Mouse (Mus musculus) large intestine, adult 2 months (tissue): Measurements from ENCODE around the gene Gab2. TPM values are rescaled to one million over a fixed set of nuclear protein-coding genes. Genes with fewer than 3 reads are reported as not detected.

Experiments
- DNase-seq: peaks from one replicate; pipeline ENCODE4 v3.0.0-alpha.2; 2012; ENCODE audit warnings: low read depth, low spot score
- WGBS: fragments of 180-500 bp; shearing (Covaris S2); methylation state at CpG from one replicate; pipeline ENCODE4 v1.1.7; 2018; 5-methylcytosine and 5-hydroxymethylcytosine counted together
- polyA plus RNA-seq: library from polyadenylated mRNA; depleted of rRNA; stranded (reverse); fragments of >200 nt; gene quantifications from 2 replicates; pipeline ENCODE4 v1.2.3, GENCODE M21; 2012

Gene Gab2
- polyA plus RNA-seq, 1 experiment: 8.4 TPM

DNA sequence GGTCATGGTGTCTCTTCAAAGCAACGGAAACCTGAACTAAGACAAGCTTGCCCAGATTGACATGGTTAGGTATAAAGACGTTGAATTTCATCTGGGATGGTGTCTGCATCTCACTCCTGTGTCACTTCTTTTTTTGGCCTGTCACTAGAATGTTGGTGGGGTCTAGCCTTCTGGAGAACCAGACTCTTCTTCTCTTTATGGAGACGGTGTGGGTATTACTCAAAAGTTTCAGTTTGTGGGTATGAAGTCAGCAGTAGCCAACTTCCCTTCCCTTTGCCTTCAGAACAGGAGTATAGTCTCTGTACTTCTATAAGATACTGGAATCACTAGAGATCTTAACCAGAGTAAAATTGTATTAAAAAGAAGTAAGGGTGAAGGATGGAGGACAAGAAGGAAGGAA lies 26.7 kb downstream of the Gab2 start:
- WGBS: 86% methylated on average over 3 of the region's 3 CpGs

DNA sequence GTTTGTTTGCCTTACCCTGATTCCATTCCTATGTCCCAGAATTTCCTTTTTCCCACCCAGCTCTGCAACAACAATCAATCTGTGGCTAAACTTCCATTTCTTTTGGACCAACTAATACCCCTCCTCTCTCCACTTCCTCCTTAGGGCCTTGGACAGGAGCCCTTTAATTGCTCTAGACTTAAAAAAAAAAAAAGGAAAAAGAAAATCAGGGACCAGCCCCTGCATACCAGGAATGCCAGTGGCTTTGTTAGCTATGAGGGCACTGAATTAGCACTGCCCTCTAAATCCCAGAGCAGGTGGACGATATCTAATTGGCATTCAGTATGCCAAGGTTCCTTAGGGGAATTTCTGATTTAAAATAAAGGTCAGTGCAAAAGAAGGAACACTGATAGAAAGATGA lies 47.6 kb downstream of the Gab2 start:
- no peak for DNase-seq
- 34% methylated on average over 1 of the region's 1 CpGs for WGBS

More for the DNA sequence above, 26.7 kb downstream of the Gab2 start:
- DNase-seq: no peak

DNA sequence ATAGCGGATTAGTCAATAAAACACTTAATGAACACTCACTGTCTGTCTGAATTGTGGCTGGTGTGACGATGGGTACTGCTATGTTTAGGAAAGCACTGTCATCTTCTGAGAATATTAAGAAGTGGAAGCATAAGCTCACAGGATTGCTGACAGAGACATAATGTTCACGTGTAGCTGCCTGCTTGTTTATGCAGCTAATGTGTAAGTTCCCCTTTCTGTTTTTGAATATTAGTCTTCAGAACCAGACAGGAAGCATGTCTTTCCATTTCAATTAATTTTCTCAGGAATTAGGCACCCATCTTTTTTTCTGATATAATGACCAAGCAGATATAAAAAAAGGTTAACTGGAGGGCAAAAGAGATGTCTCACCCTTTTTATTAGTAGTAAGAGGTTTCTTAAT lies 55.1 kb downstream of the Gab2 start:
- DNase-seq: no peak

DNA sequence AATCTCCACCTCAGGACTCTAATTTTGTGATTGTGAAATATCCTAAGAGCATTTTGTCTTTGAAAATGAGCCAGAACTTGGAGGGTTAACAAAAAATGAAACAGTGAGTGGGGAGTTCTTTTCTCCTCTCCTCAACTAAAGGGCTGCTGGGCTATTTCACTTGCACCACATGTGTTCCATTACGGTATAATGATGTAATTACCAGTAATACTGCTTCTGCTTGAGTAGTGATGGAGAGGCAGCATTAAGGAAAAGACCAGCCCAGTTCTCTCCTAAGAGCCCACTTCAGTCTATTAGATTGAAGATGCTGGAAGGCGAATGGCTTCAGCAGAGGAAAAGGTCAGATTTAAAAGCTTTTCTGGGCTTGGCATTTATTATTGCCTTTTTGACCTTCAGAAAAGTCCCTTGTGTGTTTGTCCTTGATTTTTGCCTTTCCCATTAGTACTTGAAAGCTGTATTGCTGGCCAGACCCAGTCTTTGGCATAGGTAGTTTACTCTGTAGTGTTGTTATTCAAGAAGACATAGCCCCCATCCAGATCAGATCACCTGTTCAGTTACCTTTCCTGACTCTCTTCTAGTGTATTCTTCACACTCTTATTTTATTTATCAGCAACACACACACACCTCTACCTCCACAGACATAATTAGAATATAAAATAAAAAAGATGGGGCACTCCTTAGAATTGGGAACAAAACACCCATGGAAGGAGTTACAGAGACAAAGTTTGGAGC lies 69.9 kb downstream of the Gab2 start:
- WGBS: 79% methylated on average over 2 of the region's 2 CpGs
- DNase-seq: no peak

More for the DNA sequence above, 55.1 kb downstream of the Gab2 start:
- 70% methylated on average over 3 of the region's 3 CpGs for whole genome bisulfite sequencing

DNA sequence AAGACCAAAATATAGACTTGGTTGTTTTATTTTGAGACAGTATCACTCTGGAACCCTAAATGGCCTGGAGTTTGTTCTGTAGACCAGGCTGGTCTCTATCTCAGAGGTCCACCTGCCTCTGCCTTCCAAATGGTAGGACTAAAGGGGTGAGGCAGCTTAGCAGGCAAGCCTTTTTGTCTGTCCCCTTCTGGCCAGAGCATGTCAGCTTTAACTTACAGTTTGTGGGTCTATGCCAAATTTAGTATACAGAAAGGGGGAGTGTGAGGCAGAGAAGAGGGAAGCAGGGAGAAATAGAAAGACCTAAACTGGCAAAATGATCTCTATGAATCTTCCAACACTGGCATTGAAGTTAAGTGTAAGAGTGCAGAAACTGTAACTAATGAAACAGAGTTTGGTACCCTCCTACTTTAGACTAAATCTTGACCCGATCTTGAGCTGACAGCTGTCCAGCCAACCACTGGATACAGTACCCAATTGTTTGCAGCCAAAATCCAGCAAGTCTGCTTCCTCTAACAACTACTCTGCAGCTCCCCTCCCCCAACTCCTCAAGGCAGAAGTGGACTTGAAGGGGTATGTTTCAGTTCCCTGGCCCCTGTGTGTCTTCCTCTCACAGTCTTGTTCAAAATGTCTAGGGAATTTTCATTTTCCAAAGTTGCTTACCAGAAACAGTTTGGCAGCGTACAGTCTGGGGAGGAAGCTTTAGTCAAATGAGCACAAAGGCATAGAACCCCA lies 73.5 kb downstream of the Gab2 start:
- DNase-seq: no peak
- WGBS: 81% methylated on average over 2 of the region's 2 CpGs

DNA sequence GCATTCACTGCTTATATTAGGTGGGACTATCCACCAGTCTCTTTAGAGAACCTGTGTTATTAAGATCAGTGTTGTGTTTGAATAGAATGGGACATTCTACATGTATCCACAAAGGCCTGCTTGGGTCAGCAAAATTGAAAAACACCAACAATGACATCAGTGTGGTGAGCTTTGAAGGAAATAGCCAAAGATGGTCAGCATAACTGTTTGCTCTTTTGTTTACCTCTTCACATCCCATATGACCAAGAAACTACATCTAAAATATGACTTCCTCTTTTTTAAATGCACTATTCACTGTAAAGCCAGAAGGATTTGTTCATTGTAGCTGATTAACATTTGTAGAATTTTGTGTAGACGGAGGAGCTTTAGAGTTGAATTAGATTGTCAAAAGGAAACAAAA lies 82.9 kb downstream of the Gab2 start:
- DNase-seq: no peak
- 88% methylated on average over 1 of the region's 1 CpGs for WGBS

DNA sequence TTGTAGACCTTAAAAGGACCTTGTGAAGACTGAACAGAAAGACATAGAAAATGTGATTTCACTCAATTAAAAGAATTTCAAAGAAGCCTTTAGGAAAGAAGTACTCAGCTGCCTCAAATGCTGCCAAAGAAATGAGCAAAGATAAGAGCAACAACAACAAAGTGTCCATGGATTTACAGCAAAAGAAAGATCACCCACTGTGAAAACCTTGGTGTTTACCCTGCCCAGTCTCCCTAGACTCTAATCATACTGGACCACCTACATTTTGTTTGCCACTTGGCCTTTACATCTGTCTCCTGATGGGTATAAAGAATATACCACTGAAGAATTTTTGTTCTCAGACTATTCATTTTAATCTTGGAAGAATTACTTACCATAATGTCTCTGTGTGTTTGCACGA lies 89.7 kb downstream of the Gab2 start:
- WGBS: 83% methylated on average over 1 of the region's 1 CpGs
- no peak for DNase-seq

DNA sequence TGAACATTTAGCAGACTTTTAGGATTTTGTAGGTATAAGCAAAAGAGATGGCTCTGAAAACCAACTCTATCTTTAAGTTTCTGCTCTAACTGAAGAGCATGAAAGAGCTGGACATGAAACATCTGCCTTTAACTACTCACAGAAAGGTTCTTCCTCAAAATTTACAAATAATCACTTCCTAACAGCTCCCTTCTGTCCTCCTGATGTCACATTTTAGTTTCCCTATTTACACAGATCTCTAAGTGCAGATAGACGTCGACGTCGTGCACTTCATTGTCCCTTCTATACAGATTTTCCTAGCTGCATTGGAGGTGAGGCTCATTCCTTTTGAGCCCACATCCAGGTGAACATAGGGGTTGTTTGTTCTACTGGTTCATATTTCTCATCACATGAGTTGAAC lies 90.3 kb downstream of the Gab2 start:
- 57% methylated on average over 4 of the region's 4 CpGs for WGBS
- DNase-seq: no peak

DNA sequence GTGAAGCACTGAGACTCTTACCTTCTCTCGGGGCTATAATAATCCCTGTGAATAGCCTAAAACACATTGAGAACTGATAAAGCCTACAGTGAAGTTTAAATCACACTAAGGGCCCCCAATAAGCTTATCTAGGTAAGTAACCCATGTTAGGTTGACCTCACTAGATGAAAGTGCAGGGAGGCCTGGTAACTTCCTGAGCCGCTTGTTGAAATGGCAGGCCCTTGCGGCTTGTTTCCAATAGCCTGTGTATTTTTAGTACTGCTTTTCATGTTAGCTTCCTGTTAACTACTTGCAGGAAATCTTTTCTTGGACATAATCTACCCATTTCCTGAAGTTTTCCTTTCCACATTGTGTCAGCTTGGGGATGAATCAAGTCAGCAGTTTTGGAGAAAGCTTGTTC lies 90.7 kb downstream of the Gab2 start:
- 60% methylated on average over 3 of the region's 3 CpGs for WGBS
- no peak for DNase-seq

DNA sequence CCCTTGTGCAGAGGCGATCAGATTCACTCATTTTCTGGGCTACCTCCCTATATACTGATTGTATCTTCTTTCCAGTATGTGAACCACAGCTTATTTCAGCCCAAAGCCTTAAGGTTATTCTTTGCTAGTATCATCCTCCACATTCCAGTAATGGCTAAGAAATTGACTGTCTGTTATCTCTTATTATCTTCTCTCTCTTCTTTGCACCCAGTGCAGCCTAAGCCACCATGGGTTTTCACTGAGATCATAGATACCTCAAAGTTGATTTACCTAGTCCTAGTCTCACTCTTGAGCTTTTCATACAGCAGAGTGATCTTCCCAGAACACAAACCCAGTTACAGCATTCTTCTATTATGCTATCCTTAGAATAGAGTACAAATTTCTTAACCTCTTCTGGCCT lies 100.5 kb downstream of the Gab2 start:
- WGBS: 93% methylated on average over 1 of the region's 1 CpGs
- DNase-seq: no peak

DNA sequence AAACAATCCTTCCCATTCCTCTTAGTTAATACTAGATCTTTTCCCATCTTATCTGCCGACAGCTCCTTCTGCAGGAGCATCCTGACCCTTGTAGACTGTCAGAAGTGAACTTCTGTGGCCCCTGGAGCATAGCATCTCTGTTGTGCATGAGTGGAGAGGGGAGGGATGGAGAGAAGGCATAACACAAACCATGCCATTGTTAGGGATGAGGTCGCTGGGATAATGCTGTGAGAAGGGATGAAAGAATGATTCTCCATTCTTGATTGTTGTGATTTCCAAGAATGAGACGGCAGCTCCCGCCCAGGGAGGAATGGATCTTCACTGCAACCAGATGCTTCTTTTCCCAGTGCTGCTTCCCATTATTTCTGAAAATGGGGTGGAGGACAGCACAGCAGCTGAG lies 102.0 kb downstream of the Gab2 start:
- DNase-seq: no peak
- 70% methylated on average over 4 of the region's 4 CpGs for WGBS

DNA sequence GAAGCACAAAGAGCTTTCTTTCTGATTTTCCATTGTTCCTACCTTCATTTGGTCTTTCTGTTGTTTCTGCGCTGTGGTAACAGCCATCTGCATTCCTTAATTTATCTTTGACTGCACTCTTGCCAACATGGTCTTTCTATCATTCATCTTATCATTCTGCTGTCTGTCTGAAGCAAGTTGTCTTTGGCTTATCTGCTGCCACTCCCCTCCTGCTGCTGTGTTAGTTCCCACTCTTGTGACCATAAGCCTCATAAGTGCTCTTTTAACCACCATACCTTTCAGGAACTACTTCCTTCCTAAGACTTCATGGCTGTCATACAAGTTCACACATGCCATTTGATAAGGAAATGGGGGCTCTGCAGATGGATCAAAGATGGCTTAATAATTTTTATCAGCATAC lies 102.6 kb downstream of the Gab2 start:
- no peak for DNase-seq
- 77% methylated on average over 1 of the region's 1 CpGs for WGBS

DNA sequence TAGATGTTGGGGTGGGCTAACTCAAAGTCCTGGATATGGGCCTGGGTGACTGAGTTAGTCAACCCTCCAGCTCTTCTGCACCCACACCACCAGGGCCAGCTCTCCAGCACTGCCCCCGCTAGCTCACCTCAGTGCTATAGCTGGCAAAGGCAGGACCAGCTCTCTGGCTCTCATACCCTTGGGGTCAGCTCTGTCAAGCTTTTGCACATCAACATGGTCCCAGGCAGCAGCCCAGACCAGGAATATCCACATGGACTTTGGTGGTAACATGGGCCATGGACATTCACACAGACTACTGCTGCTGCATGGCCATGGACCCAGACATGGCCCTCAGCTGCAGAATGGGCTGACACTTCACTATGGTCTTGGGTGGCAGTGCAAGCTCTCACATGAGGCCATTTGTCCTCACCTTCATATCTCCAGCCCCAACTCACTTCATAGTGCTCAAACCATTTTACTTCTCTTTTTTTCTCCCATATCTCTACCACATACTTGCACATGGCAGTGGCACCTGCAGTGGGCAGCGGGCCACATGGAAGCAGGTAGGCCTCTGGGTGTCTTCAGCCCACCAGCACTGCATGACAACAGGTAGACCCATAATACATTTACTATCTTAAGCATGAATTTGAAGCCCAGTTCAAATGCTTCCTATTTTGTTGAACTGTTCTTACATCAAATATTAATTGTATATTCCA lies 106.1 kb downstream of the Gab2 start:
- 95% methylated on average over 2 of the region's 2 CpGs for WGBS
- DNase-seq: no peak

DNA sequence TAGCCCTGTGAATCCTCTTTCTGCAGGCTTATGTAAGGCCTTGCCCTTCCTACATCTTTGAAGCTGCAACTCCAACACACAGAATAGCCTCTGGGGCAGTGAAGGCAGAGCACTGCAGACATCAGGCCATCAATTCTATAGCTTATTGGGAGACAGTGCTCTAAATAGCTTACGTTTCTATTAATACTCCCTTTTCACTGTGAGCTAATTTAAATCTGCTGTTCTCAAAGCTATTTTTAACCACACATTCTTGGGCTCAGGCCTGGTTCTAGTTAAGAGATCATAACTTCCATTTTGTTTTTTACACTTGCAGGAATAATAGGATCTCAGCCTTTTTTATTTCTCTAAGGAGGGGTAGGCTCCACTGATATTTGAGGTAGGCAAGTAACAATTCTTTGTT lies 107.7 kb downstream of the Gab2 start:
- no peak for DNase-seq
- 69% methylated on average over 1 of the region's 1 CpGs for WGBS

DNA sequence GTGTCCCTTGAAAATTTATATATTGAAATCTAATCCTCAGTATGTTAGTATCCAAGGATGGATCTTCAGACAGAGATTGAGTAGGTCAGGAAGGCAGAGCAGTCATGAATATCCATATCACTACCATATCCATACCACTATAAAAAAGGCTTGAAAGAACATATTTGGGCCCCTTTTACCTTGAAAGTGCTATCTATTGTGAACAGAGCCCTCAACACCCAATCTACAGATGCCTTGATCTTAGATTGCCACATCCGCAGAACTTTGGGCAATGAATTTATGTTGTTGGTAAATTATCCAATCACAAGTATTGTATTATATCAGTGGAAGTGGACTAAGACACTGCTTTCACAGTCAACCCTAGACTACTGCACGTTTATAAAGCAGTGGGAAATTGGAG lies 122.5 kb downstream of the Gab2 start:
- DNase-seq: no peak
- WGBS: 84% methylated on average over 2 of the region's 2 CpGs

DNA sequence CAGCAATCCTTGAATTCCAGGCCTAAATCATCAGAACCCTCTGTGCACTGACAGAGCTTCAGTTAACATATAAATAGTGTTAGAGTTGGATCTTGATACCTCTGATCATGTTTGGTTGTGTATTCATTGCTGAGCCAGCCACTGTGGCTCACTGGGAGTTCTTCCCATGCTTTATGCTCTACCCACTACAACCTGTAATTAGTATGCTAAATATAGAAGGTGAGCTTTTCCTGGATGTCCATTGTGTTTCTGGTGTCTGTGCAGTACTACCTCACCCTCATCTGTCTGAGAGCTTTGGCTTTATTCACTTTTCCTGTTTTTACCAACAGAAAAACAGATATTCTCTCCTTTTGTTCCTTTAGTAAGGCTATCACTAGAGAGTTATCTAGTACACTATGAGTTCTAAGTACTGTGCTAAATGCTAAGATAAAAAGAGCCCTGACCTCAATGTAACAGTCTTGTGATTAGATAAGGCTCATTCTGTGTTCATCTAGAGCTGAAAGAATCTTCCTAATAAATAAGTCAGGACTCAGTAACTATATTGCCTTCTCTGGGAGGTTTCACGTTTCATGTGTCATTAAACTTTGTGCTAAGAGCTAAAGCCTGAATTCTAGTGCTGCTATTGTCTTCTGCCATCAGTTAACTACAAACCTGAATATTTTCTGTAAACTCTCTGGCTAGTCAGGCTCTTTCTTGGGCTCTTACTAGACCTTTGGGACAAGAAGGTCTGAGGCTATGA lies 127.6 kb downstream of the Gab2 start:
- no peak for DNase-seq
- 75% methylated on average over 1 of the region's 1 CpGs for WGBS

DNA sequence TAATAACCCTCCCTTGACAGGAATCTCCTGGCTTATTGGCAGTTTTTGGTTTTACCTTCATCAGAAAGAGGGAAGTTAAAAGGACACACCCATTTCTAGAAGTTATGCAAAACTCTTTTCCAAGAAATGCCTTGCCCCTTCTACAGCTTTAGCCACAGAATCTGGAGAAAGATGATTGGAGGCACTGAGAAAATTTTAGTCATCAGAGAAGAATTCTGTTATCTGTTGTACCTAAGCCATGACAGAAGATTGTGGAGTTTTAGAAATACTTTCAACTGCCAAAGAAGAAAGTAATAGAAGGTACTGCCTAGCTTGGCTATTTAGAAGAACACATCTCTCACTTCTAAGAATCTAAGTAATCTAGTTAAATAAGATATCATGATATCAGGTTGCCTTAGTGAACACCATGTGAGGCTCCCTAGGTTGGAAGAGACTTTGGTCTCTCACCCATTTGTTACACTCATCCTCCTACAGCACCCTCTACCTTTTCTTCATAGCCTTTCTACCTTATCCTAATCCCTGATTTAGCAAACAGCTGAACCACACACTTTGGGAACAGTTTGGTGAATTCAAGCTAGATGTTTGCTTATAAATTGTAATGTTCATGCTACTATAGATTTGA lies 128.8 kb downstream of the Gab2 start:
- DNase-seq: no peak

DNA sequence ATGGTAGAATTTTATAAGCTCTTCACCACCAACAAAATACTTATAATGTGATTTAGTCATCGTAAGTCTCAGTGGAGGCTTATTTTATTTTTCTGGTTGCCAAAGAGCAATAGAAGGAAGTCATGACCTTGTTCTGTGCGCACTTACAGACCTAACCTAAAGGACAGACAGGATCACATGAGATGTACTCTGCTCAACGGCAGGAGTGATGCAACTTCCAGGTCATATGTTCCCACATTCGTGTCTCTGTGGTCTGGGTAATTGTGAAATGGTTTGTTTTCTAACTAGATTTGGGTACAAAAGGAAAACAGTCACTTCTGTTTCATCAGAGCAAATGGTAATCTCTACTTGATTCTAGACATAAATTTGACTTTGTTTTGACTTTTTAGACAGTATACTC lies 129.7 kb downstream of the Gab2 start:
- no peak for DNase-seq
- 64% methylated on average over 4 of the region's 4 CpGs for WGBS

DNA sequence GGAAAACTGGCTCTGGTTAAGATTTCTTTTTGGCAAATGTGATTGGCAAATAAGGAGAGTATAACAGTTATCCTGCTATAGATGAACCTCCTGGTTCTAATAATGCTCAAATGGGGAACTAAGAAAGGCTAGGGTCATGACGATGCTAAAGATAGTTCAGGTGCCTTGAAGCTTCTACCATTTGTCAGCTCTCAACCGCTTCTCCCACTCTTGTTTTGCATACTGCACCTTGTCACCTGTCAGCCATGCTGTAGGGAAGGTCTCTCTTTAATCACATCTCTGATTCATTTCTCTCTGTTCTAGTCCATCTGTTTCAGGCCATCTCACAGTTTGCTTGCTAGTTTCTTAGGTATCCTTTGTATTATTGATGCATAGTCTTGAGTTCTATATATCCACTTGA lies 142.4 kb downstream of the Gab2 start:
- WGBS: 94% methylated on average over 2 of the region's 2 CpGs
- no peak for DNase-seq
